Mouse (Mus musculus) splenic B cell, adult 2 months (primary cell): Measurements from ENCODE around the gene Il1rap.

Source experiments
- DNase-seq: peaks from one replicate; pipeline ENCODE4 v3.0.0-alpha.2; 2011; ENCODE audit warnings: low read depth, low spot score
- H3K27me3 ChIP-seq: 2 replicates; pipeline ENCODE4 v1.6.1; 2012; ENCODE audit warnings: mild to moderate bottlenecking, low read length, moderate library complexity, mixed read lengths; ENCODE audit not compliant: control insufficient read depth, poor library complexity, insufficient read depth, severe bottlenecking
- H3K36me3 ChIP-seq: 2 replicates; pipeline ENCODE4 v1.6.1; 2012; ENCODE audit warnings: mild to moderate bottlenecking, low read length, moderate library complexity, mixed read lengths; ENCODE audit not compliant: control insufficient read depth, poor library complexity, insufficient read depth, severe bottlenecking

Il1rap gene

DNA sequence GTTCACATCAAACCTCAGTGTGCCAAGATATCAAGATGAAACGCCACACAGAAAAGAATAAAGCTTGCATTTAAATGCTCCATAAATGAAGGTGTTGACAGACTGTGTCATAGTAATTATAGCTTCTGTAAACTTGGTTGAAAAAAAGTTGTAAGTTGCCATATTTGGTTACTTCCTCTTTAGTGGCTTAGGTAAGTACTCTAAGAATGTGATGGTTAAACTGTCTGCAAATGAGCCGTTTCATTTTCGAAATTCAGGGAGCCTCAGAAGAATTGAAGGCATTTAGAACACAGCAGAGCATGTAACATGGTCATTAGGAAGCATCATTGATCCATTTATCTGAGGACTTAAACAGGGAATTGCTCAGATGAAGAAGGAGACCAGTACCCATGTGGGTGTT, 146.6 kb downstream of the Il1rap start:
- no peaks in the 10 kb centered on the region for H3K27me3 ChIP-seq
- no peaks in the 10 kb centered on the region for H3K36me3 ChIP-seq
- peak; percentile 1 for DNase-seq

- H3K27me3 ChIP-seq, result no peaks in the 10 kb centered on the region
Observed at GRCm38 (mm10) chr16:26730941-26731340, 149.4 kb downstream of the Il1rap start.

DNA sequence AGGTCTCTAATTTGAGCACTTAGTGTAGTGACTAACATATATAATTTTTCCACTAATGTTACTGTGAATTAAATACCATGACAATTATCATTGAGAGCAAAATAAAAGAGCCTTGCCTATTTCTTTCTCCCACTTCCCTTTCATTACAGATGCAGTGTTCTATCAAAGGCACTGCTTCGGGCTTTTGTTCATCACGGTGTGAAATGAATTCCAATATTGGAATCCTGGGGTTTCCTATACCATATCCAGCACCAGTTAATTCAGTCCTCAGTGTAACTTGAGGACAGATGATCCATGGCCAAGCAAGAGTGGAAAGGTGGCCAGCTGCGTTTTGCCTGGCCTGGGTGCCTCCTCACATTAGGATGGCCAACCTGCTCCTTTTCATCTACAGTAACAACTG, 151.1 kb downstream of the Il1rap start:
- H3K27me3 ChIP-seq, result no peaks in the 10 kb centered on the region
- no peak for DNase-seq
- no peaks in the 10 kb centered on the region for H3K36me3 ChIP-seq

More at GRCm38 (mm10) chr16:26730941-26731340, 149.4 kb downstream of the Il1rap start:
- H3K36me3 ChIP-seq, result no peaks in the 10 kb centered on the region
- DNase-seq, result no peak

DNA sequence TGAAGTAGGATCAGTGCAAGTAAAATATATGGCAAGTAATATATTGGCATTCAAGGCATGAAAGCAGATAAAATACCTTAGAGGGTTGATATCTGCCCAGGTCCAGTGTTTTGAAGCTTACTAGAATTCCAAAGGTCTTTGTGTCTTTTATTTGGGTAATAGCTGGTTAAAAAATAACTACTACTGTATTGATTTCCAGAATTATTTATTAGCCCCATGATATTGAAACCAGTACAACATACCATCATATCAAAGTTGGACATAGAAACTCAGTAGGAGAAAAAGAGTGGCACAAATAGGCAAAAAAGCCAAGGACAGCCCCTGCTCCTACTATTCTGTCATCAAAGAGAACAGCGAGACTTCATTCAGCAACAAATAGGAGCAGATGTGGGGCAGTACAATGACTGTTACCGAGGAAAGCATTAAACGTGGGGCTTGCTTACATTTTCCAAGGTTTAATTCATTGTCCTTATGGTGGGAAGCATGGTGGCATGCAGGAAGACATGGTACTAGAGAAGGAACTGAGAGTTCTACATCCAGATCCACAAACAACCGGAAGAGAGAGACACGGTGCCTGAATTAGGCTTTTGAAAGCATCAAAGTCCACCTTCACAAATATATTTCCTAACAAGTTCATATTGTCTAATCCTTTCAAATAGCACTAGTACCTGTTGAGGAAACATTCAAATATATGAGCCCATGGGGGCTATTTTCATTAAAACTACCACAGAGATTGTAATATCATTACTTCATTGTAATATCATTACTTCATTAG, 174.1 kb downstream of the Il1rap start:
- DNase-seq, result no peak
- H3K27me3 ChIP-seq, result no peaks in the 10 kb centered on the region

DNA sequence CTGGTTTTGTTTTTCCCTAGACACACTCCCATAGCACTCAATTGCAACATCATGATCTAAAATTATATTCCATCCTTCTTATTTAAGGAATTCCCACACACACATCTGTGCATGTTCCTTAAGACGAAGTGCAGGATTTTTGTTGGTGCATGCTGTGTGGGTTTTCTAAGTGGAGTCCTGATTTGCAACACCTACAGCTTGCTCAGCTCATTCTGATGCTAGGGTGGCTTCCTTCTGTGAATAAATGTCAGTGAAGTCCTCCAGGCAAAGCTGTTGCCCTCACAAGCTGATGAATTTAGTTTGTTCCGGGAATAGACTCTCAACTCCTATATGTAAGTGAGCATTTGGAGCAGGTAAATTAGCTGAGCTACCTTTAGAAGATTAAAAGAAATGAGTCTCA, 194.5 kb downstream of the Il1rap start:
- no peak for DNase-seq
- Histone ChIP-seq H3K36me3 (no peaks in the 10 kb centered on the region), H3K27me3 (no peaks in the 10 kb centered on the region)

More for the DNA sequence above, 174.1 kb downstream of the Il1rap start:
- no peaks in the 10 kb centered on the region for H3K36me3 ChIP-seq

DNA sequence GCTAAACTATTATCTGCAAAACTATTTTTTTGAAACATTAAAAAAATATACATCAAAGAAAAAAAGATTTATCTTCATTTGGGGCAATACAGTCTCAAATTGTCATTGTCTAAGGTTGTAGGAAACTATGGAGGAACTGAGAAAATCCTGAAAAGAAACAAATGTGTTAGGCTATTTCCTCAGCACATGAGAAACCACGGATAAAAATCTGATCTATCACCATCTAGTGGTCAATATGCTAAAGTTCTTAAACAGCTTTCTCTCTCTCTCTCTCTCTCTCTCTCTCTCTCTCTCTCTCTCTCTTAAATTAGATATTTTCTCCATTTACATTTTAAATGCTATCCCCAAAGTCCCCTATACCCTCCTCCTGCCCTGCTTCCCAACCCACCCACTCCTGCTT, 195.6 kb downstream of the Il1rap start:
- H3K36me3 ChIP-seq, result no peaks in the 10 kb centered on the region
- H3K27me3 ChIP-seq, result no peaks in the 10 kb centered on the region
- DNase-seq, result no peak
